Mouse (Mus musculus): ENCODE results near the gene Olfr313.

The Olfr313 gene

DNA sequence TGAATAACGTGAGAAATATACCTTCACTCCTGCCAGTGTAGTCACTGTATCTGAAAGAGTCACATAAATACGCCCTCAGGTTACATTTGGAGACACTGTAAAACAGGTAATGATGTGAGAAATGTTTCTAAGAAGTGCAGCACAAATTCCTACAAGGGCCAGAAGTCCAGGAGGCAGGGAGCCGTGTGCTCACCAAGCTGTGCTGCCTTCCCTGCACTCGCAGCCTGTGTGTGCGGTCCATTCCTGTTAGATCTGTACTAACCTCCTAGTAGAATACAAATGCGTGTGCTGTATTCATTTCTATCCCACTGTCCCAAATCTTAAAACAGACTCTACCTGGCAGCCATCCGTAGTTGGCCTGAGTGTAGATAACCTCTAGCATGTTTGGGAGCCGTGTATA lies 45.9 kb downstream of the Olfr313 start:
- no peak for DNase-seq

DNA sequence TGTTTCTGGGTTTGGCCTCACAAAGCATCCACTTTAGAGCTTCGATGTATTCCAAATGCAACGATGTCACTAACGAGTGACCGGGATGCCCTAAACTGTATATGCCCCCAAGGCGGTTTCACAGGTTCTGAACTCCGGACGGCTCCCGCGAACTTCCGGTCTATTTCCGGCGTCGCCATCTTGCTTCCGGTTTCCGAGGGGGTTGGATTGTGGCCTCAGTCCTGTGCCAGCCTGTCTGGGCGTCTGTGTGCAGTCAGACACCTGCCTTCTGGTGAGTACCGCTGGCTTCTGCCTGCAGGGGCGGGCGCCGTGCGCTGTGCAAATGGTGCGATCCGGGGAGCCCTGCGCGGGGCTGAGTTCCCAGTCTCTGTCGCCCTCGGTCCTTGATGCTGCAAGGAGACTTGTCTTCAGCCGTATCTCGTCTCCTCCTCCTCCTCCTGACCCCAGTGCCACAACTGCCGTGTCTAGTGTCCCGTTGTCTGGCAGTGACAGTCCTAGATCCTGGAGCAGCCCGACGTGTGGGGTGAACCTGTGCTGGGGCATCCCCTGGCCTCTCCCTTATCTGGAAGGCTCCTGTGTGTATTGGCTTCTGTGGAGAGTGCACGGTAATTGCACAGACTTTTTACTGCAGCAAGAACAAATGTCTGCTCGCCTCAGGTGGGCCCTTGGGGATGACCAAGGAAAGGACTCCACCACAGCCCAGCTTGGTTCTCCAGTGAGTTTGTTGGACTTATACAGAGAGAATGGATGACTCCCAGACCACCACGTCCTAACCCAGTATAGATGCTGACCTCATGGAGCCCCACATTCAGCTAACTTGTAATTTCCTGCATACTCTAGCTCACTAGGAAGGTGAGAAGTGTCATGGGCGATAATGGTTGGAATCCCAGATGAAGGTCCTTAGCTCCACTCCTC lies 52.5 kb downstream of the Olfr313 start, which contains the start of gene 2810021J22Rik:
Gene 2810021J22Rik, plus strand, starts transcription at position 178 of the 915 bp plus-strand sequence.
- DNase-seq, result peak; percentile 90 to 92

- no peak for DNase-seq
Observed at GRCm38 (mm10) chr11:58867954-58868330, 53.1 kb downstream of the Olfr313 start.
